Mouse (Mus musculus) embryonic facial prominence, embryonic 11.5 days (tissue): ENCODE results near the gene Tmc6. TPM values are rescaled to one million over a fixed set of nuclear protein-coding genes. Genes with fewer than 3 reads are reported as not detected.

Source experiments
- ATAC-seq: fragments of 200-750 bp; cut with Nextera tagmentation; replicated peaks from 2 replicates; pipeline ENCODE4 v1.8.0; 2017; ENCODE audit warnings: low read depth; ENCODE audit not compliant: insufficient number of reproducible peaks, low FRiP score, low TSS enrichment
- DNase-seq: peaks from one replicate; pipeline ENCODE4 v3.0.0-alpha.2; 2015; ENCODE audit warnings: low spot score
- H3K27ac ChIP-seq: fragments of 300-500 bp; sonication (generic); replicated peaks from 2 replicates; pipeline ENCODE4 v1.5.1; 2014; ENCODE audit warnings: mild to moderate bottlenecking, low read depth, low read length, control low read depth
- H3K27me3 ChIP-seq: fragments of 300-500 bp; sonication (generic); 2 replicates; pipeline ENCODE4 v1.6.1; 2014; ENCODE audit warnings: mild to moderate bottlenecking, low read length, moderate library complexity, mixed read lengths; ENCODE audit not compliant: control insufficient read depth, insufficient read depth
- H3K36me3 ChIP-seq: fragments of 300-500 bp; sonication (generic); replicated peaks from 2 replicates; pipeline ENCODE4 v1.6.1; 2014; ENCODE audit warnings: low read depth, mild to moderate bottlenecking, low read length, moderate library complexity, mixed read lengths; ENCODE audit not compliant: control insufficient read depth, insufficient read depth
- H3K4me1 ChIP-seq: fragments of 300-500 bp; sonication (generic); 2 replicates; pipeline ENCODE4 v1.6.1; 2014; ENCODE audit warnings: low read length, mixed read lengths; ENCODE audit not compliant: control insufficient read depth, insufficient read depth
- H3K4me2 ChIP-seq: fragments of 300-500 bp; sonication (generic); 2 replicates; pipeline ENCODE4 v1.6.1; 2014; ENCODE audit warnings: low read depth, mild to moderate bottlenecking, control low read depth, low read length, moderate library complexity
- H3K4me3 ChIP-seq: fragments of 300-500 bp; sonication (generic); 2 replicates; pipeline ENCODE4 v1.5.1; 2014; ENCODE audit warnings: low read depth, low read length, control low read depth
- H3K9ac ChIP-seq: fragments of 300-500 bp; sonication (generic); replicated peaks from 2 replicates; pipeline ENCODE4 v1.6.1; 2014; ENCODE audit warnings: mild to moderate bottlenecking, control low read depth, low read length
- H3K9me3 ChIP-seq: fragments of 300-500 bp; sonication (generic); replicated peaks from 2 replicates; pipeline ENCODE4 v1.6.1; 2016; ENCODE audit warnings: mild to moderate bottlenecking, low read length, inconsistent platforms, mixed read lengths; ENCODE audit not compliant: control insufficient read depth
- WGBS: fragments of 180-500 bp; shearing (Covaris S2); extraction: QIAGEN DNeasy Blood & Tissue Kit; methylation state at CpG from one replicate; pipeline ENCODE4 v1.1.7; 2014; 5-methylcytosine and 5-hydroxymethylcytosine counted together
- polyA plus RNA-seq: library from polyadenylated mRNA; unstranded; fragments of >200 nt; fragmentation: Nextera tagmentation; extraction: Ambion mirVana; gene quantifications from 2 replicates; pipeline ENCODE4 v1.2.1, GENCODE M21; 2014

Gene Tmc6
- polyA plus RNA-seq, 1 experiment from 2014 or later = 9.9 TPM

GRCm38 (mm10) chr11:117783089-117783488, 1.1 kb upstream of the Tmc6 start:
- DNase-seq = peak; percentile 80
- 4% methylated on average over 31 of the region's 31 CpGs for WGBS
- Histone ChIP-seq H3K36me3 (no peaks in the 10 kb centered on the region), H3K4me2 (peak overlapping the region; percentile 62), H3K27ac (no peak overlapping the region), H3K4me3 (peak overlapping the region; percentile 28), H3K9ac (peak overlapping the region; percentile 42; the same call in 1 of the 2 replicates), H3K27me3 (peaks cover 5% of the 10 kb centered on the region), H3K4me1 (peaks cover 12% of the 10 kb centered on the region), H3K9me3 (no peaks in the 10 kb centered on the region)
- ATAC-seq = no peak

- H3K4me3 ChIP-seq = peak overlapping the region; percentile 28
- peak overlapping the region; percentile 62 for H3K4me2 ChIP-seq
- peaks cover 5% of the 10 kb centered on the region for H3K27me3 ChIP-seq
- ATAC-seq (no peak), DNase-seq (no peak)
- H3K36me3 ChIP-seq = no peaks in the 10 kb centered on the region
- H3K4me1 ChIP-seq = peaks cover 12% of the 10 kb centered on the region
- H3K9me3 ChIP-seq = no peaks in the 10 kb centered on the region
- WGBS = 40% methylated on average over 9 of the region's 9 CpGs
- H3K9ac ChIP-seq = peak overlapping the region; percentile 42; the same call in 1 of the 2 replicates
- H3K27ac ChIP-seq = no peak overlapping the region
Measured at GRCm38 (mm10) chr11:117782705-117783034, 672 bp upstream of the Tmc6 start.

GRCm38 (mm10) chr11:117781199-117781821, 688 bp downstream of the Tmc6 start:
- Histone ChIP-seq H3K9me3 (no peaks in the 10 kb centered on the region), H3K9ac (no peak overlapping the region), H3K4me3 (peak overlapping the region; percentile 1; the same call in 1 of the 2 replicates), H3K36me3 (no peaks in the 10 kb centered on the region), H3K27me3 (peaks cover 5% of the 10 kb centered on the region), H3K4me2 (peak overlapping the region; percentile 81), H3K4me1 (peaks cover 12% of the 10 kb centered on the region), H3K27ac (peak overlapping the region; percentile 31; the same call in 1 of the 2 replicates)
- ATAC-seq = no peak
- DNase-seq = no peak
- 17% methylated on average over 18 of the region's 18 CpGs for WGBS

- Histone ChIP-seq H3K27me3 (peaks cover 5% of the 10 kb centered on the region), H3K4me1 (peaks cover 12% of the 10 kb centered on the region), H3K27ac (peak overlapping the region; percentile 62; the same call in 1 of the 2 replicates), H3K9ac (peak overlapping the region; percentile 72; the same call in 1 of the 2 replicates), H3K4me2 (peak overlapping the region; percentile 81), H3K4me3 (peak overlapping the region; percentile 39), H3K36me3 (no peaks in the 10 kb centered on the region), H3K9me3 (no peaks in the 10 kb centered on the region)
- ATAC-seq = peak; percentile 42; the same call in 1 of the 2 replicates
- peak; percentile 90 for DNase-seq
- WGBS = 1% methylated on average over 19 of the region's 19 CpGs
Measured at GRCm38 (mm10) chr11:117780582-117781111, 1.4 kb downstream of the Tmc6 start.

- DNase-seq = no peak
- Histone ChIP-seq H3K9ac (peak overlapping the region; percentile 72), H3K9me3 (no peaks in the 10 kb centered on the region), H3K27me3 (peaks cover 5% of the 10 kb centered on the region), H3K4me3 (peak overlapping the region; percentile 39), H3K27ac (peak overlapping the region; percentile 62), H3K4me1 (peaks cover 12% of the 10 kb centered on the region), H3K36me3 (no peaks in the 10 kb centered on the region), H3K4me2 (peak overlapping the region; percentile 81)
- under 1% methylated on average over 17 of the region's 17 CpGs for WGBS
- no peak for ATAC-seq
Measured at GRCm38 (mm10) chr11:117780199-117780515, 1.8 kb downstream of the Tmc6 start.

- ATAC-seq (peak; percentile 9; the same call in 1 of the 2 replicates), DNase-seq (peak; percentile 64)
- Histone ChIP-seq H3K27me3 (peaks cover 5% of the 10 kb centered on the region), H3K4me2 (peak overlapping the region; percentile 81), H3K9me3 (no peaks in the 10 kb centered on the region), H3K4me1 (peaks cover 12% of the 10 kb centered on the region), H3K9ac (peak overlapping the region; percentile 72), H3K27ac (peak overlapping the region; percentile 62), H3K36me3 (no peaks in the 10 kb centered on the region), H3K4me3 (peak overlapping the region; percentile 39)
- WGBS = 2% methylated on average over 36 of the region's 38 CpGs
Measured at GRCm38 (mm10) chr11:117779434-117780198, 2.4 kb downstream of the Tmc6 start.

- peaks cover 12% of the 10 kb centered on the region for H3K4me1 ChIP-seq
- peak overlapping the region; percentile 81 for H3K4me2 ChIP-seq
- H3K36me3 ChIP-seq = no peaks in the 10 kb centered on the region
- peaks cover 5% of the 10 kb centered on the region for H3K27me3 ChIP-seq
- H3K9me3 ChIP-seq = no peaks in the 10 kb centered on the region
- DNase-seq (no peak), ATAC-seq (no peak)
- WGBS = 56% methylated on average over 12 of the region's 12 CpGs
- peak overlapping the region; percentile 72 for H3K9ac ChIP-seq
- peak overlapping the region; percentile 39 for H3K4me3 ChIP-seq
- H3K27ac ChIP-seq = 0 out of 2 replicates have a peak overlapping the region, but pooled peaks have one; percentile 47
Measured at GRCm38 (mm10) chr11:117778851-117779433, 3.1 kb downstream of the Tmc6 start.
